Comparison of ENCODE assay signal across 7 mouse cellular contexts in genomic region chrX:7696954-7697381, GRCm38 (mm10). TPM values are rescaled to one million over a fixed set of nuclear protein-coding genes. Genes with fewer than 3 reads are reported as not detected.
DNase-seq lines count a peak whose midpoint lies in the region; ATAC-seq lines count a peak whose summit lies in the region.

Gene Gpkow, plus strand, starts transcription at chrX:7697131.

- DNase-seq in adrenal gland, adult 18-20 months (ENCODE audit: low spot score in 2 of 2): peak; percentile 47 to 55
- DNase-seq in embryo, embryonic 11 days: peak; percentile 92
- DNase-seq in gastrocnemius, postnatal 25 days: peak; percentile 83
- DNase-seq in intestine, embryonic 14.5 days (ENCODE audit: low spot score): peak; percentile 75
- peak; percentile 85 to 91 for DNase-seq in left cerebral cortex, postnatal 14 days (ENCODE audit: low spot score in 2 of 2)
- peak; percentile 92 for DNase-seq in mesoderm, embryonic 11.5 days (ENCODE audit: low read depth, low spot score)
- peak; percentile 82 to 92 for DNase-seq in right cerebral cortex, postnatal 36 days (ENCODE audit: low spot score in 2 of 2)

- no peaks in the 10 kb centered on the region for H3K9me3 ChIP-seq in intestine, embryonic 14.5 days (ENCODE audit: control insufficient read depth, low read length)

- H3K9ac ChIP-seq in intestine, embryonic 14.5 days (ENCODE audit: low read length): peak within 1 kb of the TSS; percentile 55

- H3K4me1 ChIP-seq in intestine, embryonic 14.5 days (replicated peaks; ENCODE audit: control insufficient read depth, insufficient read depth, low read length): no peaks in the 10 kb centered on the region

- H3K36me3 ChIP-seq in intestine, embryonic 14.5 days (ENCODE audit: control insufficient read depth, insufficient read depth, low read length): peaks cover 5% of the 10 kb centered on the region; the same call in 1 of the 2 replicates

- H3K4me3 ChIP-seq in intestine, embryonic 14.5 days (ENCODE audit: low read depth, low read length): peak within 1 kb of the TSS; percentile 62

- peak; percentile 91 for ATAC-seq in intestine, embryonic 14.5 days (replicated peaks; ENCODE audit: low FRiP score, low TSS enrichment, low read depth)

- no peak within 1 kb of the TSS for H3K27ac ChIP-seq in intestine, embryonic 14.5 days (ENCODE audit: low read depth)

- no peaks in the 10 kb centered on the region for H3K27me3 ChIP-seq in intestine, embryonic 14.5 days (replicated peaks; ENCODE audit: control insufficient read depth, insufficient read depth, low read length)

- 6% methylated on average over 33 of the region's 33 CpGs for WGBS in intestine, embryonic 14.5 days

- intact Hi-C loops in left cerebral cortex, postnatal 14 days (cut with DNase I): loop anchor here (10.0 kb wide), 1 partner anchor 272 kb away; no protein-coding TSS in a partner anchor

- H3K4me2 ChIP-seq in intestine, embryonic 14.5 days (ENCODE audit: low read length): peak within 1 kb of the TSS; percentile 58

RNA-seq across cellular contexts. Expression of gene Gpkow, which starts in this region (rescaled TPM):
- total RNA-seq in adrenal gland, adult 18-20 months (2021): 10 to 100 TPM; 48.0 to 59.9 TPM
- 10 to 100 TPM; 11.3 to 14.6 TPM for total RNA-seq in gastrocnemius, postnatal 25 days (2021)
- polyA plus RNA-seq in intestine, embryonic 14.5 days (2014; fragmentation: Nextera tagmentation; extraction: Ambion mirVana): 33.6 and 38.0 TPM in 2 replicates
- total RNA-seq in left cerebral cortex, postnatal 14 days (2021): 10 to 100 TPM; 33.7 to 34.6 TPM
